Mouse (Mus musculus) thymus, adult 18-20 months (tissue): ENCODE measurements at regions not wholly inside any gene's neighbourhood (a gene's known extent, or its start where the extent isn't known, plus 50 kb on each side); places are given as distances from the start of the nearest gene placed in this dataset.

ENCODE experiments used
- DNase-seq, 2 experiments: peaks; one replicate each; pipeline ENCODE4 v3.0.0; 2022; ENCODE audit warnings: mixed read lengths in 2 of 2

DNA sequence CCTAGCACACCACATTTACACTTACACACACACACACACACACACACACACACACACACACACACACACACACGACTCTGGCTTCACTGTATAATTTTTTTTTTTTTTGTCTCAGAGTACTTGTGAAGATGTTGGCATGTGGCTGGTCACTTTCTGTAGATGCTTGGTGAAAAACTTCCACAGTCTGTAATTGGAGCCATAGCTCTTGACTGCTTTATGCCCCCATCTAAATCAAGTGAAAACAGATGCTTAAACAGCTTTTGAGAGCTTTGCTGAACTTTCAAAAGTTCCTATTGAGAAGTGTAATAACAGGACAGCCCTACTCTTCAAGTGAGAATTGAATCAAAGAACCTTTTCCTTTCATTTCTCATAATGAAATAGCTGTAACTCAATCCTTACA, 317.7 kb downstream of the Gm21750 start:
- no peak for DNase-seq

- DNase-seq: no peak
These were observed 335.2 kb downstream of the Gm21750 start for GRCm38 (mm10) chr14:73996229-73996628.

GRCm38 (mm10) chr14:73997796-73998195, 336.8 kb downstream of the Gm21750 start:
- DNase-seq: no peak

DNA sequence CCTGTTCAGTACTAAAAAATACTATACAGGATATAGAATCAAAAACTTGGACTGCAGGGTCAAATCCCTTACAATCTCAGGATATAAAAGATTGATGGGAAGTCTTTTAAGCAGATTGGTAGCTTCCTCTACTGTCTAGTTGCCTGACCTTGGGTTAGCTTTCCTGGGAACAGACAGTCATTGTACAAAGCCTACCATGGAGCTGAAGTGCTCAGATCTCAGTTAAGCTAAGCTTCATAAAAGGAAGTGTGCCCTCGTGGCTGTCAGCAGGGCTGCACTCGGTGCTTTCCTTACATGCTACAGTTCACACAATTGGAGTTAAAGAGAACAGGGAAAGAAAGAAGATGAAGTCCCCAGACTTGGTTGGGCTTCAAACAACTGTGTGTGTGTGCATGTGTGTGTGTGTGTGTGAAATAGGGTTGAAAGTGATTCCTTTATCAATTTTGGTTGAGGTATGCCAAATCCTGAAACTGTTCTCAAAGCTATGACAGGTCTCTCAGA, 338.4 kb downstream of the Gm21750 start:
- no peak for DNase-seq

- no peak for DNase-seq
These were observed 345.9 kb downstream of the Gm21750 start for GRCm38 (mm10) chr14:74006911-74007310.

GRCm38 (mm10) chr14:74011555-74011954, 350.5 kb downstream of the Gm21750 start:
- DNase-seq: no peak

GRCm38 (mm10) chr14:74019421-74019820, 358.4 kb downstream of the Gm21750 start:
- DNase-seq: no peak

DNA sequence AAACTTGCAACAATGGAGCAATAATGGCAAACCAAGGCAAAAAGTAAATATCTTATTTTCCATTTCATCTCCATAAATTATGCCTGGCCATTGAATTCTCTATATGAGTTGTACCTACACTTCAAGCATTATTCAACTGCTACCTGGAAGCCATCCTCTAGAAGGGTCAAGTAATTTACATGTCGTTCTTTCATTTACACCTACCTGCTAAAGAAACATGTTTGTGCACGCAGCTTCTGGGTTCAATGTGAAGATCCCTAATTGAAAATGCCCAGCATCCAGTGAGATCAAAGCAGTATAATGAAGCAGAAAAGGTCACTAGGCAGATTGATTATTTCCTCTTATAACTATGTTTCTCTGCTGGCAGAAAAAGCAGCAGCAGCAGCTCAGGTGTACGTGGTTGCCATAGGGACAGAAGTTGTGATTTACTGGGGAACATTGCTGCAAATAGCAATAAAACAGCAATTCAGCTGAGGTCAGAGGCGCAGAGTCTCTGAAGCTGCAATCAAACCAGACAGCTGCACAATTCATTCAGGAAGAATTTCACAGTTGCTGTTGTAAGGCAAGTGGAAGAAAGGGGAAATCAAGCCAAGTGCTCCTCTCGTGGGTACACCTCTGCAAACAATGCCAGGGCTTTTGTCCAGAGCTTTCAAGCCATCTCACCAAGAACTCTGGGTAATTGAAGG, 386.1 kb downstream of the Gm21750 start:
- no peak for DNase-seq

DNA sequence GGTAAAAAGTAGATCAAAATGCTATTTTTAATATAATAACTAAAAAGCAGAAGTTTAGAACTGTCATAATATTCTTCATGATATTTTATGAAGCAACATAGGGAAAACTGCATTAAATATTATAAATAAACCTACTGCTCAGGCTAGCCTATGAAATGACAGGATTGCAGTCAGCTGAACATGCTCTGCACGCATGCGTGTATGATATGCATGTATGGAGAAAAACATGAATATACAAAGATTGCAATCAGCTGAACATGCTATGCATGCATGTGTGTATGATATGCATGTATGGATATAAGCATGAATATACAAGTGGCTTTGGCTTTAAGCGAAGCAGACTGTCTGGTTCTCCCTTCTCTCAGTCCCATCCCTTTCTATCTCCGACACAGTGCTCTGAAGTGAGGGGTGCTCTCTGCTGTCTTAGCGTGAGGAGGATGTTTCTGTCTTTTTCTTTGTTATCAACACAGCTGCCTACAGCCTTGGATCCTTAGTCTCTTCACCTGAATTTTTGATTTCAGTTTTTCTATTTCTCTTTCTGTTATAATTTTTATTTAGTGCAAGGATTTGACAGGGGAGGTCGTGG, 386.8 kb downstream of the Gm21750 start:
- DNase-seq: no peak

DNA sequence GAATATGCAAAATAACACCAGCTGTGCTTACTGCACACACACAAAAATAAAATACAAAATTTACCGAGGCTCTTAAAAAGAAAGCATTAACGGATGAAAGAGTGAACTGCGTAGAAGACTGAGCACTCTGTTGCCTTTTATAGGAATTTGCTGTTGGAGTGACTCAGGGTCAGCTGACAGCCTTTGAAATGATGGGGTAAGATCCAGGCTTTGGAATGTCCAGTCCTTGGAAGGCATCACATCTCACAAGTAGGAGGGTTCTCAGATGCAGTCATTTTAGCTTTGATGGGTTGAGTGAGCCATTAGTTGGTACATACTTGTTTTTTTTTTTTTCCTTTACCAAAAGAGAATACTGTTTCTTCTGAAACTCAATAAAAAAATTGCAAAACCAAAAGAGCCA, 387.4 kb downstream of the Gm21750 start:
- no peak for DNase-seq

DNA sequence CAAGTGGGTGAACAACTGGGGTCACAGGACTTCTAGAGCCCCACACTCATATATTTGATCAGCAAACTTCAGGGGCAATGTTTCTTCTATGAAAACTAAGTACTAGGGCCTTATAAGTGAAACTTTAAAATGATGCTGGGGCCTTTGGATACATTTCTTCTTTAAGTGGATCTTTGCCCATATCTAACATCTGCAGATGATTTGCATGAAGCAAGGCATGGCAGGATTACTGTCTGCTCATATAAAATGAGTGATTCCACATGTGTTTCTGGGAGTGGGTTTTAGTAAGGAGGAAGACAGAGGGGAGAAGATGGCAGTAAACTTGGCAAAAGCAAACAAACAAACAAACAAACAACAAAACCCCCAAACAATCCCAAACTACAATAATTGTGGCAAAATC, 405.0 kb downstream of the Gm21750 start:
- no peak for DNase-seq

- DNase-seq: no peak
These were observed 432.0 kb downstream of the Gm21750 start for GRCm38 (mm10) chr14:74093016-74093415.

DNA sequence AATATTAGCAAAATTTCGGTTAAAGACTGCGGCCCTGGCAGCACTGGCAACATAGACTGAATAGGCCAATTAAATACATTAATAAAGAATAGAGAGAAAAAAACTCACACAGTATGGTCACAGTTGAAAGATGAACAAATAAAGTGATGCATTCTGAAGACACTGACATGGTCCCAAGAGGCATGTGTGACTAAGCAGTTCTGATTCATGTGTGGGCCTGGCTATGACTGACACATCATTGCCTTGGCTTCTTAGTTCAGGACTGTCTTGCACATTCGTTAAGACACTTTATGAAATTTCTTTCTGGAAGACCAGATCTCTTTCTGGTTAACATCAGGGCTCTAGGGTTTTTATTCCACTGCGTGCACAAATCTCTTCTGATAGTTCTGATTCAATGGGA, 438.7 kb downstream of the Gm21750 start:
- DNase-seq: no peak

GRCm38 (mm10) chr14:74112603-74113002, 451.6 kb downstream of the Gm21750 start:
- DNase-seq: no peak

DNA sequence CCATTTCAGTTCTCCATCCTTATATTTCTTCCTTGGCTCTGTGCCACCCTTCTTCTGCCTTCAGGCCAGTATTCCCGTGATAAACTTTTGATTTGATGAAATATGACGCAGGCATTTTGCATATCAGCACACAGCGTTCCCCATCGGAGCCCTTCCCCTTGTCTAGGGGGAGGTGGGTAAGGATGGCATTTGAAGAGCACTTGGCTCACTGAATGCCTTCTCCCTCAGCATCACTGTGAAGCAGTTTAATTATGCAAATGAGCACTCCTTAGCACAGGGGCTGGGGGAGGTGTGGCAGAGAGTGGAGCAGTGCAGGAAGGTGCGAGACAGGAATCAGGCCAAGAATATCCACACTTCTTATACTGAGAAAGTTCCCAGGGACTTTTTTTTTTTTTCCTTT, 452.1 kb downstream of the Gm21750 start:
- no peak for DNase-seq

DNA sequence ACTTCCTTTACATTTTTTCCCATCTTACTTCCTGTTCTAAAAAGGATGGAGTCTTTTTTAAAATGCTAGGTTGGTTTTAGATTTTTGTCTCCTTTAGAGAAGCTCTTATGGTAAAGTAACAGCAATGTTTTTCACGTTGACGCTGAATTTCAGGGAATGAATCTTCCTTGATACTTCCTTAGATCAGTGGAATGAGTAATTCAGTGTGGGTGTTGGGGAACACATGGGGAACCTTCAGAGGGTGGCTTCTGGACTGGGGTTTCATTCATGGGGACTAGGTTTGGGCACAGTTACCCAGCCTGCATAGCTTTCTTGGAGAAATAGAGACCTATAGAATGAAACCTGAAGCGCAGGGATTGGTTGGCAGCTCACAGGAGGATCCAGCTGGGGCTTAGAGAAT, 452.5 kb downstream of the Gm21750 start:
- DNase-seq: no peak

DNA sequence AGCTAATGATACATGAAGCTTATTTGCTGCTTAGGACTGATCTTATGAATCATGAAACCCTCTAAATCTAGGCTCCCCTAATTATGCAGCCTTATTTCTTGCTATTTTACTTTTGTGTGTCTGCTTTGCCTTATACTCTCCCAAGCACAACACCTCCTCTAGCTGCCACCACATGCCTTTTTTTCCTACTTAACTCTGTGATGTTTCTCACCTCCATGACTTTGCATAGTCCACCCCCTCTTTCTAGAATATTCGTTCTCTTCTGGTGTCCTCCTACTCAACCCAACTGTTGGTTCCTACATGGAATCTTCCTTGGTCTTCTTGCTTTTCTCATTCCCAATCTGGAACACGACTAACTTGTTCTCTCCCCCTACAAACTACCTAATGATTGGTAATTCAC, 456.7 kb downstream of the Gm21750 start:
- no peak for DNase-seq

DNA sequence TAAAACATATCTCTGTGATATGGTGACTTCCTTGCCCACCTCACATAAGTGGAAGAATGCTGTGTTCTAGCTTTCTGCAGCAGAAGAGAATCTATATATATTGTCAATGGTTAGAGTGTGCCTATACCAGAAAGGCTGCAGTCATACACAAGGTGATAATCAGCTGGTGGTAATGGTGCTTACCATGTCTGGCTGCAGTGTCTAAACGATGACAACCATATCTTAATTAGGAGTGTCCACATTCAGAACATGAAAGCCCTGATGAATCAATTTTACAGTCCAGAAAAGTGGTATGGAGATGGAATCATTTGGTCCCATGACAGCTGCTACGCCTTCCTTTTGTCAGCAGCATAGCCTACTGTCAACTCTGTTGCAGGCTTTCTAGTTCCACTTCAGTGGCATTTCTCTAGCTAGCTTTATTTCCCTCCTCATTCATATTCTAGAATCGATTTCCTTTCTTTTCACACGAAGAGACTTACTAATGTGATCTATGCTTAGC, 484.2 kb downstream of the Gm21750 start:
- DNase-seq: no peak

DNA sequence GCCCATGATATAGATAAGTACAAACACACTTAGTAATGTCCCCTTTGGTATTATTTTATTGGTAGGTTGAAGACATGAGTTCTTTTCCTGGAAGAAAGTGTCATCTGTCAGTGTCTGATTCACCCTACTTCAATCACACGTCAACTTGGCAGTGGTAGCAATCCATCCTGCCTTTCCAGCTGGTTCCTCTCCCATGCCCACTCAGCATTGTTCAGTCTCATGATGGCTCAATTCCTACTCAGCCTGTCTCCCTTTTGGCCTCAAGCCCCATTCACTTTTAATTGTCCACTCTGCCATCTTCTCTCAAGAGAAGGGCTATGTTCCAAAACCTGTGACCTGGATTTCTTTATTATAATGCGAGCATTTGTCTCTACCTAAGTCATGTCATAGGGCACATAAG, 474.4 kb upstream of the Htr2a start:
- no peak for DNase-seq

DNA sequence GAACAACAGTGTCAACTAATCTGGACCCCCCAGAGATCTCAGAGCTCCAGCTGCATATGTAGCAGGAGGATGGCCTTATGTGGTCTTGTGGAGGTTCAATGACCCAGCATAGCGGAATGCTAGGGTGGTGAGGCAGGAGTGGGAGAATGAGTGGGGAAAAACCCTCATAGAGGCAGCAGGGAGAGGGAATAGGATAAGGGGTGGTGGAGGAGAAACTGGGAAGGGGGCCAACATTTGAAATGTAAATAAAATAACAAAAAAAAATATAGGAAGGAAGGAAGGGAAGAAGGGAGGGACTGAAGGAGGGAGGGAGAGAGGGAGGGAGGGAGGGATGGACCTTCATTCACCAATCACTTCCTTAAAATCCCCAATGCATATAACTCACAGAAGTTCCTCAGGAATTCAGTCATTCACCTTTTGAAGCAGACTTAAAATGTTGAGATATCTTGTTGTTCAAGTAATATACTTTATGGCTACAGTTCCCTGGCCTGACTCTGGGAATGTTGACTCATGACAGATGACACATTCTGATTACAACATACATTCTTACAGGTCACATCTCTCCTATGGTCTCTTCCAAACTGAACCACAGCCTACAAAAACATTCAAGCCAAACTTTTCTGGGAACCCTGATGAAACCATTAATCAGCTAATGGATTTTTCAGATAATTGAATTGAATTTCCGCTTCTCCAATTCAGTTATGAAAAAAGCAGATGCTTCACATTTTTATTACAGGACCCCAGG, 471.3 kb upstream of the Htr2a start:
- no peak for DNase-seq

DNA sequence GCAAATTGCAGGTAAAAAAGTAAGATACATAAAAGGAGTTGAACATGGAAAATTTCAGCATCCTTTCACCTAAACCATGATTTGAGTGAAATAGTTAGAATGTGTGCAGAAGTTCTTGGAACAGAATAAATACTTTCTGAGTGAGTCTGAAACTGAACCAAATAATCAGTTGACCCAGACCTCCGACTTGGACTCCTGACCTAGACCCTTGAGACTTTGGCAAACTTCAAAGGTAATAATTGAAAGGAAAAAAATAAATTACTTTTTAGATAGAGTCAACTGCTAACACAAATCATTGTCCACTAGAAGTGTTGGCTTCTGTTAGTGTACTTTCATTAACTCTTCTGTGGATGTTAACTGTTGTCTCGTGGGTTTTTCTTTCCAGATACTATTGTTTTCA, 460.6 kb upstream of the Htr2a start:
- DNase-seq: no peak

DNA sequence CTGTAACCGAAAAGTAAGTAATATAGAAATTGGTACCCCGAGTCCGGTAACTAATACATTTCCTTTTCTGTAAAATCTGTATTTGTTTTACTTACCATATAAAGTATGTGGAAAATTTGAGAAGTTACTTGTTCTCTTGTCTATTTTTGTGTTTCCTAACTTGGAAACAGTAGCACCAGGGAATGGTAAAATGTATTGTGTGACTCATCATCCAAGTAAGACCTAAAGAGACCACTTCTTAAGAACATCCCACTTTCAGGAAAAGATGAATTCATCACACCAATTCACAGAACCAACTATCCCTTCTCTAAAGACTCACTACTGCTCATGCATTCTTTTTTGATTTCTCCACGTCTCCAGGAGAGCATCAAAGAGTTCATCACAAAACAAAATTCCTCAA, 457.6 kb upstream of the Htr2a start:
- no peak for DNase-seq

- no peak for DNase-seq
These were observed 438.9 kb upstream of the Htr2a start for GRCm38 (mm10) chr14:74201710-74202109.

GRCm38 (mm10) chr14:74205011-74205410, 435.6 kb upstream of the Htr2a start:
- DNase-seq: no peak
